Mouse (Mus musculus): ENCODE results near the gene Scn11a.

GRCm38 (mm10) chr9:119842541-119843169, 17.4 kb upstream of the Scn11a start:
- TF ChIP-seq CTCF (IDR thresholded peaks at IDR 0.05; ENCODE audit: low read depth, low read length): no peak
- TF ChIP-seq GATA1 (IDR thresholded peaks at IDR 0.05; ENCODE audit: borderline replicate concordance, low read length): no peak
- TF ChIP-seq POLR2AphosphoS5 (IDR thresholded peaks at IDR 0.05; ENCODE audit: insufficient replicate concordance, low read depth, low read length): no peak
- TF ChIP-seq TAL1 (conservative IDR thresholded peaks at IDR 0.05; ENCODE audit: low read depth, low read length): no peak
